Mouse (Mus musculus) embryonic facial prominence, embryonic 10.5 days (tissue): ENCODE results near the gene Spry2. TPM values are rescaled to one million over a fixed set of nuclear protein-coding genes. Genes with fewer than 3 reads are reported as not detected.

Experiments
- DNase-seq: peaks from one replicate; pipeline ENCODE4 v3.0.0-alpha.2; 2017; ENCODE audit warnings: low spot score
- H3K27ac ChIP-seq: fragments of 300-500 bp; sonication (generic); replicated peaks from 2 replicates; pipeline ENCODE4 v1.5.1; 2016; ENCODE audit warnings: mild to moderate bottlenecking
- H3K27me3 ChIP-seq: fragments of 300-500 bp; sonication (generic); replicated peaks from 2 replicates; pipeline ENCODE4 v1.6.1; 2016; ENCODE audit warnings: low read depth, mild to moderate bottlenecking; ENCODE audit not compliant: poor library complexity, severe bottlenecking
- H3K36me3 ChIP-seq: fragments of 300-500 bp; sonication (generic); replicated peaks from 2 replicates; pipeline ENCODE4 v1.6.1; 2016; ENCODE audit warnings: mild to moderate bottlenecking, moderate library complexity
- H3K4me1 ChIP-seq: fragments of 300-500 bp; sonication (generic); 2 replicates; pipeline ENCODE4 v1.6.1; 2016
- H3K4me3 ChIP-seq: fragments of 300-500 bp; sonication (generic); 2 replicates; pipeline ENCODE4 v1.5.1; 2016; ENCODE audit warnings: mild to moderate bottlenecking, moderate library complexity
- H3K9me3 ChIP-seq: fragments of 300-500 bp; sonication (generic); 2 replicates; pipeline ENCODE4 v1.6.1; 2016; ENCODE audit warnings: mild to moderate bottlenecking
- WGBS: fragments of 180-500 bp; shearing (Covaris S2); methylation state at CpG from one replicate; pipeline ENCODE4 v1.1.7; 2016; 5-methylcytosine and 5-hydroxymethylcytosine counted together
- polyA plus RNA-seq: library from polyadenylated mRNA; unstranded; fragments of >200 nt; fragmentation: Nextera tagmentation; extraction: Ambion mirVana; gene quantifications from 2 replicates; pipeline ENCODE4 v1.2.1, GENCODE M21; 2016

Spry2 gene
- polyA plus RNA-seq, 1 experiment from 2014 or later = 41.8 TPM

- H3K4me3 ChIP-seq = no peak overlapping the region
- 25% methylated on average over 5 of the region's 5 CpGs for WGBS
- no peak overlapping the region for H3K27ac ChIP-seq
- H3K9me3 ChIP-seq = no peaks in the 10 kb centered on the region
- no peak for DNase-seq
- H3K27me3 ChIP-seq = peaks cover 9% of the 10 kb centered on the region; the same call in 1 of the 2 replicates
- H3K36me3 ChIP-seq = no peaks in the 10 kb centered on the region
- peaks cover 17% of the 10 kb centered on the region for H3K4me1 ChIP-seq
These were observed 37.7 kb downstream of the Spry2 start for GRCm38 (mm10) chr14:105858935-105859334.

- Histone ChIP-seq H3K9me3 (no peaks in the 10 kb centered on the region), H3K27ac (peak overlapping the region; percentile 51), H3K4me1 (peaks cover 10% of the 10 kb centered on the region), H3K27me3 (peaks cover 11% of the 10 kb centered on the region; the same call in 1 of the 2 replicates), H3K36me3 (no peaks in the 10 kb centered on the region), H3K4me3 (no peak overlapping the region)
- WGBS = 18% methylated on average over 7 of the region's 7 CpGs
- DNase-seq = peak; percentile 29
These were observed 45.1 kb downstream of the Spry2 start for GRCm38 (mm10) chr14:105851359-105852067.

Other genes starting within 250 kb of the Spry2 start
- gene Trim52, start 209.4 kb upstream of the Spry2 start, polyA plus RNA-seq = not detected in 2 replicates